Mouse (Mus musculus) lung, adult 2 months (tissue): ENCODE measurements at regions not wholly inside any gene's neighbourhood (a gene's known extent, or its start where the extent isn't known, plus 50 kb on each side); places are given as distances from the start of the nearest gene placed in this dataset.

Experiments used
- CTCF ChIP-seq: fragments of 200-500 bp; IDR thresholded peaks from 2 replicates; pipeline ENCODE4 v1.5.1; 2011; ENCODE audit warnings: mild to moderate bottlenecking, low read length, control low read depth; ENCODE audit not compliant: insufficient read depth
- POLR2A ChIP-seq: fragments of 200-500 bp; IDR thresholded peaks from 2 replicates; pipeline ENCODE4 v1.6.1; 2011; ENCODE audit warnings: low read depth, mild to moderate bottlenecking, control low read depth, low read length, borderline replicate concordance; ENCODE audit errors: extremely low read depth

- TF ChIP-seq POLR2A (no peak), CTCF (no peak)
Observed at GRCm38 (mm10) chr2:108701308-108701707, 579.2 kb upstream of the Kif18a start.
